Mouse (Mus musculus) kidney, adult 18-20 months (tissue): ENCODE measurements at regions not wholly inside any gene's neighbourhood (a gene's known extent, or its start where the extent isn't known, plus 50 kb on each side); places are given as distances from the start of the nearest gene placed in this dataset.
"Not testable (repeated sequence)": the region's sequence is repeated elsewhere in the genome, so short reads cannot be mapped to it uniquely, and the experiment has no call there.

Source experiments
- DNase-seq: peaks from one replicate; pipeline ENCODE4 v3.0.0; 2021

DNA sequence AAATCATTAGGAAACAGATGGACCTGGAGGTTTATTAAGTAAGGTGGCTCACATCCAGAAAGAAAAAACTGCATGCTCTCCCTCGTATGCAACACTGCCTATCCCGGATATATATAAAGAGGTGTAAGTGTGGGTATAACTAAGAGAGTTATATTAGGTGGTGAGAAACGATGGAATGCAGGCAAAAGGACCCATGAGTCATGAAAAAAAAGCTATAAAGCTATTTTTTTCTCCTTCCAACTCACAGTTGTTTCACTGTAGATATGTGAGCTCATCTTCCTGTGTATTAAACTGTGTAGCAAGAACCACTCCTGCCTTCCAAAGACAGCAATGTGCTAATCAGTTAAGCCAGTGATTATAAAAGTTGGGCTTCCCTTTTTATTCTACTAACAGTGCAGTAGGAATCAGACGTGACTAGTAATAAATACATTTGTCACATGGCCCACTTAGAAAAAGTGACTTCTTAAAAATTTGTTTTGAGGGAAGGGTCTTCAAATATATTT, 51.4 kb upstream of the Bdh1 start:
- not testable (repeated sequence) for DNase-seq

DNA sequence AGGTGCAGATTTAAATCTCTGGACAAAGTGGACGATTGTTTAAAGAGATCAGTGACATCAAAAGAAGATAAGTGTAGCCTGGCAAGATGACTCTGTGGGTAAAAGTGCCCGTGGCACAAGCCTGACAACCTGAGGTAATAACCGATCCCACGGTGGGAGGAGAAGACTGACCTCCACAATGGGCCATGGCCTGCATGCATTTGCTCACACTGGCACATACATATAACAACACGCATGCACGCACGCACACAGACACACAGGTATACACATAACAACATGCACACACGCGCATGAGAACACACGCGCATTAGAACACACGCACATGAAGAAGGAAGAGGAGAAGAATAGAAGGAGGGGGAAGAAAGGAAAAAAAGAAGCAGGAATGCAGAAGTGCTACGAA, 52.2 kb upstream of the Bdh1 start:
- peak; percentile 1 for DNase-seq

DNA sequence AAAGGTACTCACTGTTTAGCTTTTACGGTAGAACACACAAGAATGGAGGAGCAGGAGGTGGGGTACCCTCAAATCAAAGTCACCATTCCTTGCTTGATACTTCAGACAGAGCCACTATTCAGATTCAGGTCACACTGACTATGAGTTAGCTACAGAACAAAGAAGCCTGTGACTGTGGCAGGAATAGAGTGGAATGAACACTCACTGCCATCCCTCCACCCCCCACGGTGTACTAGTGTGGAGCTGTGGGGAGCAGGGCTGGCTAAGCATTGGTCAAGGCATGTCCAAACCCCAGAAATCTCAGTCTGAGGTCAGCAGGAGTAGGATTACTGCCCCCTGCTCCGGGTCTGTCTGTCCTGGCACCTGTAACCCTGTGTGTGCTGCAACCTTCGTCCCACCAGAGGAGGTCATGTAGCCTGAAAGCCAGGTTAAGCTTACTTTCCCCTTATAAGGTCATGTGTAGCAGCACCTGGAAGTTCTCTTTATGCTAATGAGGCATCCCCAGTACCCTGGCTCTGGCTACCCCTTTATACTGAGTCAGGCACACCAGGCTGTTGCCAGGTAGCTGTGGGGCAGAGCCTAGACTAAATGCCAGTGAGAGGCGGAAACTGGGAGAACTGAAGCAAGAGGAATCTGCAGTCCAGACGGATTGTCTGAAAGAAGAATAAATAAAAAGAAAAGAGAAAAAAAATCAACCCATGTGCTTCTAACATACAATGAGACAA, 53.1 kb upstream of the Apod start:
- no peak for DNase-seq

DNA sequence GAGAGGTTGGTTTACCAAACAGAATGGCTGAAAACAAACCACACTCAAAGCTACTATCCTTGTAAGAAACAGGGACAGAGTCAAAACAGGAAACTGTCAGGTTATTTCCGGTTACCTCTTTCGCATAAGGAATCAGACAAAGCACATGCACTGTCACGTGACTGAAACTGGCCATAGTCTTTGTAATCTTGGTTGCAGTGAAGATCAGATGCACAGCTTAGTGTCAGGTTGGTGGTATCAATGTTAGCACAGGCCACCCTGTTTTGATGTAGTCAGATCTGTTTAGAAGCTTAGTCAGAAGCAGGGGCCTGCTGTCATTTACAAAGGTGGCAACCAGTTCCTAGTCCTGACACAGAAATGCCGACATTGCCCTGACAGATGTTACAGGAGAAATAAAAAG, 51.4 kb upstream of the Apod start:
- peak; percentile 1 for DNase-seq

DNA sequence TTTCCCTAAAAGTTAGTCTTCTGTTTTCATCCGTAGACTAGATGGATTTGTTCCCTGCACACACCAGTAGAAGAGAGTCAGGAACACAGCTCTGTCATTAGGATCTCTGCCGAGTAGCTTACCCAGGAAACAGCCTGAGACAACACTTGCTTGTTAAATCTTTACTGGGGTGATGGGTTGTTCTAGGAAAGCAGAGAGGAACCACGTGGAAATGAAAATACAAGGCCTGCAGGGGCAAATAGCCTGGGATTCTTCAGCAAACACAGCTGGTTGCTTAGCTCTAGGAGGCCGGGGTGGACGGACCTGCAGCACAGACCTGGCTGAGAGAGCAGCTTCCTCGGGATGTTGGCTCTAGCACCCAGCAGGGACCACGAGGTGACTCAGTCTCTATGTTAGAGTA, 49.9 kb upstream of the Apod start:
- DNase-seq = no peak
